Mouse (Mus musculus) G1E (cell line): ENCODE measurements at regions not wholly inside any gene's neighbourhood (a gene's known extent, or its start where the extent isn't known, plus 50 kb on each side); places are given as distances from the start of the nearest gene placed in this dataset.

Experiments
- CTCF ChIP-seq: IDR thresholded peaks from 2 replicates; pipeline ENCODE4 v1.5.1; 2012; ENCODE audit warnings: low read depth, low read length, inconsistent platforms, mixed read lengths
- POLR2AphosphoS5 ChIP-seq: IDR thresholded peaks from 2 replicates; pipeline ENCODE4 v1.6.1; 2012; ENCODE audit warnings: low read depth, low read length, inconsistent platforms; ENCODE audit not compliant: insufficient replicate concordance
- TAL1 ChIP-seq: conservative IDR thresholded peaks from 2 replicates; pipeline ENCODE4 v1.6.1; 2012; ENCODE audit warnings: low read depth, low read length, inconsistent platforms, mixed read lengths

DNA sequence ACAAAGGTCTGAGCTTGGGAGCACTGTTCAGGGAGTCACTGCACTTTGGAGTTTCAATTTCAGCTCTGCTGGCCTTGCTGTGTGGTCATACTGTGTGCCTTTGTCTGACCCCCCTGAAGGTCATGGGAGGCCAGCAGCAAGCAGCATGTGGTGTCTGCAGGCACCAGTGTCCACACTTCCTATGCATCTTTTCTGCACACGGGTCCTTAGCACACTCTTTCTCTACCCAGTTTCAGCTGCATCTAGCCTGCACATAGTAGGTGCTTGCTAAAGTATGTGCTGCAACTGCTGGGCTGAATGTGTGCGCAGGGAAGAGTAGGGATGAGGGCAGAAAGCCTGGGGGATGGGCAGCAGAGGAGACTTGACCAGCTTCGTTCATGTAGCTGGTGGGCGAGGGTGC lies 56.7 kb upstream of the Tmem189 start:
- TF ChIP-seq CTCF (no peak), POLR2AphosphoS5 (no peak), TAL1 (no peak)
